Mouse (Mus musculus) stomach, embryonic 14.5 days (tissue): ENCODE data around the gene Vsig2. TPM values are rescaled to one million over a fixed set of nuclear protein-coding genes. Genes with fewer than 3 reads are reported as not detected.

ENCODE experiments used
- ATAC-seq: fragments of 200-750 bp; cut with Nextera tagmentation; 2 replicates; pipeline ENCODE4 v1.8.0; 2017; ENCODE audit warnings: low read depth, moderate TSS enrichment; ENCODE audit not compliant: insufficient number of reproducible peaks, insufficient read depth, low FRiP score
- H3K27ac ChIP-seq: fragments of 300-500 bp; sonication (generic); 2 replicates; pipeline ENCODE4 v1.5.1; 2014; ENCODE audit warnings: mild to moderate bottlenecking, low read length, moderate library complexity, mixed read lengths
- H3K27me3 ChIP-seq: fragments of 300-500 bp; sonication (generic); 2 replicates; pipeline ENCODE4 v1.6.1; 2014; ENCODE audit warnings: low read length, control low read depth, mixed read lengths; ENCODE audit not compliant: control insufficient read depth, insufficient read depth
- H3K36me3 ChIP-seq: fragments of 300-500 bp; sonication (generic); 2 replicates; pipeline ENCODE4 v1.6.1; 2014; ENCODE audit warnings: mild to moderate bottlenecking, control low read depth, low read length, moderate library complexity, mixed read lengths; ENCODE audit not compliant: control insufficient read depth, insufficient read depth
- H3K4me1 ChIP-seq: fragments of 300-500 bp; sonication (generic); 2 replicates; pipeline ENCODE4 v1.6.1; 2014; ENCODE audit warnings: low read length, control low read depth, mixed read lengths; ENCODE audit not compliant: control insufficient read depth, insufficient read depth
- H3K4me2 ChIP-seq: fragments of 300-500 bp; sonication (generic); replicated peaks from 2 replicates; pipeline ENCODE4 v1.6.1; 2014; ENCODE audit warnings: low read depth, low read length, control low read depth
- H3K4me3 ChIP-seq: fragments of 300-500 bp; sonication (generic); 2 replicates; pipeline ENCODE4 v1.5.1; 2014; ENCODE audit warnings: low read depth, low read length, control low read depth
- H3K9ac ChIP-seq: fragments of 300-500 bp; sonication (generic); replicated peaks from 2 replicates; pipeline ENCODE4 v1.6.1; 2014; ENCODE audit warnings: low read depth, mild to moderate bottlenecking, control low read depth, low read length, moderate library complexity, mixed read lengths
- H3K9me3 ChIP-seq: fragments of 300-500 bp; sonication (generic); 2 replicates; pipeline ENCODE4 v1.6.1; 2016; ENCODE audit warnings: low read depth, low read length, control low read depth; ENCODE audit not compliant: control insufficient read depth
- WGBS: fragments of 180-500 bp; shearing (Covaris S2); extraction: QIAGEN DNeasy Blood & Tissue Kit; methylation state at CpG from one replicate; pipeline ENCODE4 v1.1.7; 2014; 5-methylcytosine and 5-hydroxymethylcytosine counted together
- polyA plus RNA-seq: library from polyadenylated mRNA; unstranded; fragments of >200 nt; fragmentation: Nextera tagmentation; extraction: Ambion mirVana; gene quantifications from 2 replicates; pipeline ENCODE4 v1.2.1, GENCODE M21; 2014

Vsig2 gene
- polyA plus RNA-seq, 1 experiment from 2014 or later: 44.3 TPM

- no peak overlapping the region for H3K4me3 ChIP-seq
- no peak for ATAC-seq
- no peak overlapping the region for H3K9ac ChIP-seq
- no peaks in the 10 kb centered on the region for H3K9me3 ChIP-seq
- H3K36me3 ChIP-seq: no peaks in the 10 kb centered on the region
- 94% methylated on average over 2 of the region's 2 CpGs for WGBS
- H3K27me3 ChIP-seq: no peaks in the 10 kb centered on the region
- H3K4me2 ChIP-seq: no peak overlapping the region
- no peak overlapping the region for H3K27ac ChIP-seq
- H3K4me1 ChIP-seq: no peaks in the 10 kb centered on the region
Measured at GRCm38 (mm10) chr9:37512097-37512496, 27.0 kb upstream of the Vsig2 start.

GRCm38 (mm10) chr9:37514456-37514855 is 24.6 kb upstream of the Vsig2 start:
- no peak overlapping the region for H3K9ac ChIP-seq
- no peaks in the 10 kb centered on the region for H3K27me3 ChIP-seq
- 73% methylated on average over 3 of the region's 3 CpGs for WGBS
- no peak overlapping the region for H3K4me2 ChIP-seq
- ATAC-seq: no peak
- H3K36me3 ChIP-seq: peaks cover 7% of the 10 kb centered on the region; the same call in 1 of the 2 replicates
- no peaks in the 10 kb centered on the region for H3K9me3 ChIP-seq
- no peak overlapping the region for H3K27ac ChIP-seq
- no peak overlapping the region for H3K4me3 ChIP-seq
- no peaks in the 10 kb centered on the region for H3K4me1 ChIP-seq

- no peak overlapping the region for H3K4me2 ChIP-seq
- WGBS: 80% methylated on average over 1 of the region's 1 CpGs
- no peak overlapping the region for H3K4me3 ChIP-seq
- no peaks in the 10 kb centered on the region for H3K9me3 ChIP-seq
- no peaks in the 10 kb centered on the region for H3K27me3 ChIP-seq
- no peak for ATAC-seq
- peaks cover 15% of the 10 kb centered on the region; the same call in 1 of the 2 replicates for H3K36me3 ChIP-seq
- H3K9ac ChIP-seq: no peak overlapping the region
- H3K4me1 ChIP-seq: no peaks in the 10 kb centered on the region
- H3K27ac ChIP-seq: no peak overlapping the region
Measured at GRCm38 (mm10) chr9:37517467-37517866, 21.6 kb upstream of the Vsig2 start.

GRCm38 (mm10) chr9:37518991-37519390 is 20.1 kb upstream of the Vsig2 start:
- Histone ChIP-seq H3K4me2 (no peak overlapping the region), H3K27me3 (no peaks in the 10 kb centered on the region), H3K27ac (no peak overlapping the region), H3K4me3 (no peak overlapping the region), H3K36me3 (peaks cover 23% of the 10 kb centered on the region; the same call in 1 of the 2 replicates), H3K4me1 (no peaks in the 10 kb centered on the region), H3K9ac (no peak overlapping the region), H3K9me3 (no peaks in the 10 kb centered on the region)
- ATAC-seq: no peak
- 93% methylated on average over 8 of the region's 8 CpGs for WGBS

GRCm38 (mm10) chr9:37519995-37520394 is 19.1 kb upstream of the Vsig2 start:
- Histone ChIP-seq H3K9me3 (no peaks in the 10 kb centered on the region), H3K4me1 (no peaks in the 10 kb centered on the region), H3K36me3 (peaks cover 26% of the 10 kb centered on the region; the same call in 1 of the 2 replicates), H3K27me3 (no peaks in the 10 kb centered on the region), H3K27ac (no peak overlapping the region), H3K4me3 (no peak overlapping the region), H3K9ac (no peak overlapping the region), H3K4me2 (no peak overlapping the region)
- 92% methylated on average over 2 of the region's 2 CpGs for WGBS
- no peak for ATAC-seq

GRCm38 (mm10) chr9:37525461-37525860 is 13.6 kb upstream of the Vsig2 start:
- Histone ChIP-seq H3K27me3 (peaks cover 10% of the 10 kb centered on the region; the same call in 1 of the 2 replicates), H3K4me2 (no peak overlapping the region), H3K9me3 (no peaks in the 10 kb centered on the region), H3K9ac (no peak overlapping the region), H3K4me3 (no peak overlapping the region), H3K27ac (no peak overlapping the region), H3K4me1 (peaks cover 14% of the 10 kb centered on the region; the same call in 1 of the 2 replicates), H3K36me3 (peaks cover 17% of the 10 kb centered on the region; the same call in 1 of the 2 replicates)
- 81% methylated on average over 2 of the region's 2 CpGs for whole genome bisulfite sequencing
- ATAC-seq: no peak

GRCm38 (mm10) chr9:37526443-37527395 is 12.3 kb upstream of the Vsig2 start:
- Histone ChIP-seq H3K27me3 (peaks cover 10% of the 10 kb centered on the region; the same call in 1 of the 2 replicates), H3K4me2 (peak overlapping the region; percentile 30; the same call in 1 of the 2 replicates), H3K27ac (no peak overlapping the region), H3K9ac (no peak overlapping the region), H3K4me3 (peak overlapping the region; percentile 16; the same call in 1 of the 2 replicates), H3K9me3 (no peaks in the 10 kb centered on the region), H3K4me1 (peaks cover 24% of the 10 kb centered on the region; the same call in 1 of the 2 replicates), H3K36me3 (peaks cover 11% of the 10 kb centered on the region; the same call in 1 of the 2 replicates)
- WGBS: 26% methylated on average over 21 of the region's 21 CpGs
- ATAC-seq: no peak

GRCm38 (mm10) chr9:37527396-37528224 is 11.4 kb upstream of the Vsig2 start, which contains the start of gene Esam:
TSS of gene Esam (plus strand) at chr9:37528078.
- peaks cover 24% of the 10 kb centered on the region; the same call in 1 of the 2 replicates for H3K4me1 ChIP-seq
- H3K4me3 ChIP-seq: peak within 1 kb of the TSS; percentile 26
- no peaks in the 10 kb centered on the region for H3K9me3 ChIP-seq
- H3K9ac ChIP-seq: no peak within 1 kb of the TSS; the same call in 1 of the 2 replicates
- H3K36me3 ChIP-seq: peaks cover 9% of the 10 kb centered on the region; the same call in 1 of the 2 replicates
- H3K27ac ChIP-seq: peak within 1 kb of the TSS; percentile 66; the same call in 1 of the 2 replicates
- WGBS: 10% methylated on average over 41 of the region's 41 CpGs
- ATAC-seq: no peak; the same call in 1 of the 2 replicates
- peaks cover 10% of the 10 kb centered on the region; the same call in 1 of the 2 replicates for H3K27me3 ChIP-seq
- peak within 1 kb of the TSS; percentile 30 for H3K4me2 ChIP-seq
